Mouse (Mus musculus): ENCODE measurements around the gene Fev.

Fev gene

DNA sequence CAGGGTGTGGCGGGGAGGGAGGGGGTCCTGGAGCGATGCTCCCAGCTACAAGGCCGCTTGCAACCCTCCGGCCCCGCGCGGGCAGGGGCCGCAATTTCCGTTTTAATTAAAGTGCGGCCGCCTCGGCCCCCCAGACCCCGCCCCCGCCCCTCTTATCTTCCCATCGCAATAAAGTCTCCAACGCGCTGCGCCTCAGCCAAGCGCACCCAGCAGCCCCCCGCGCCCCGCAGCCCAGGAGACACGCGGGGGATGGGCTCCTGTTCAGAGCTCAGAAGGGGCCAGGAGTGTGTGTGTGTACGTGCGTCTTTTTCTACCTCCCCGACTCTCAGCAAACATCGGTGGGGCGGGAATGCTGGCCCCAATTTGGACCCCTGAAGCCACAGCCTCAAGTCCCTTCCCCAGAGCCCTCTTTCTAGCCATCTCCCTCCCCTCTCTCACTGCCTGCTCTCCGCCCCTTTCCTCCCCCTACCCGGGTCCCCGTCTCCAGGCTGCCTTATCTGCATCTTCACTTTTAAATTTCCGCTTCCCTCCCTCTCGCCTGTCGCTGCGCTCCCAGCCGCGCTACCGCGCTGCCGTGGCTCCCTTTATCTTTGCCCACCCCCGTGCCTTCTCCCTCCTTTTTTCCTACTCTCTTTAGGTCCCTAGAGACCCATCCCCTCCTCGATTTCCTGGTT is at the start of gene Fev:
TSS of gene Fev (minus strand) at position 51 of the 674 bp plus-strand sequence.
- no peak for DNase-seq (ENCODE audit: low read depth, low spot score)

DNA sequence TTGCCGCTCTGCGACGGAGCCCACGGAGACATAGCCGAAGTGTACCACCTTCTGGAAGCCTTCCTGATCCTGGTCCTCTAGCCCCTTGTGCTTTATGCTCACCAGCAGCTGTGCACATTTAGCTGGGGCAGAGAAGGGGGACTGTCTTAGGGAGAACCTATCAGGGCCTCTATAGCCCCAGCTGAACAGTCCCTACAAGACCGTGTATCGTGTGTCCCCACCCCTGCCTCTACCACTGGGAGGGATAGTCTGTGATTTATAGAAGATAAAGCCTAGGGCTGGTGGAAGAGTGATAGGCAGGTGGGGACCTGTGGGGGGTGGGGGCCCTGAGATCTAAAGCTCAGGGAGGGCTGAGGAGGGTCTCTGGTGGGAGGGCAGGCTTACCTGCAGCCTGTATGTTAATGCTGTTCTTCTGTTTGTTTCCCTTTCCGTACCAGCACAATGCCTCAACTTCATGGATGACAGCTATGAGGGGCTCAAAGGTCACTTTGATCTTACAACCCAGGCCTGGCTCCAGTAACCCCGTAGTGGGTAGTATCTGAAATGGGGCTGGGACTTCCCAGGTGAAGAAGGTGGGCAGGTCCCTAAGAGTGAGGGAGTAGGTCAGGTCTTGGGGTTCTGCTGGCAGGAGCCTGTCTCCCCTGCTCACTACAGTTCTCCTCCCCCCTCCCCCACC is 42.5 kb upstream of the Fev start:
- DNase-seq (ENCODE audit: low read depth, low spot score) = no peak

GRCm38 (mm10) chr1:74926721-74927120 is 41.5 kb upstream of the Fev start:
- peak; percentile 68 for DNase-seq (ENCODE audit: low read depth, low spot score)

GRCm38 (mm10) chr1:74924464-74924863 is 39.2 kb upstream of the Fev start:
- peak; percentile 24 for DNase-seq (ENCODE audit: low read depth, low spot score)

- no peak for DNase-seq (ENCODE audit: low read depth, low spot score)
These were observed 30.5 kb upstream of the Fev start for GRCm38 (mm10) chr1:74915706-74916105.

DNA sequence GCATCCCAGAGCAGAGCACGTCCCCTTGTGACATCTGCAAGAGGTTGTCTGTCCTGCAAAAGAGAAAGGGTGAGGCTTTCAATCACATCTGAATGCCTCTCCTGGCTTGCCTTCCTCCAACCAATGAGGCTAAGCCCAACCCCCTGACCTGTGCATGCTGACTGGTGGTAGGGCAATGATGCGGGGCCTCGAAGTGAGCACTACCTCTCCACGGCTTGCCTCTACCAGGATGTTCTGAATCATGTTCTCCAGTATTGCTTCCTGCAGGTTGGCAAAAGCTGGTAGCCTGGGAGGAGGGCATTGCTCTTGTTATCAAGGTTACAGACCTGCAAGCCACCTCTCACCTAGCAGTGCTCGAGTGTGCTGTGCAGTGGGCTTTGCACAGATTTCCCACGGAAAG is 17.0 kb upstream of the Fev start:
- no peak for DNase-seq (ENCODE audit: low read depth, low spot score)

- peak; percentile 58 for DNase-seq (ENCODE audit: low read depth, low spot score)
These were observed 16.5 kb upstream of the Fev start for GRCm38 (mm10) chr1:74901686-74902085.

DNA sequence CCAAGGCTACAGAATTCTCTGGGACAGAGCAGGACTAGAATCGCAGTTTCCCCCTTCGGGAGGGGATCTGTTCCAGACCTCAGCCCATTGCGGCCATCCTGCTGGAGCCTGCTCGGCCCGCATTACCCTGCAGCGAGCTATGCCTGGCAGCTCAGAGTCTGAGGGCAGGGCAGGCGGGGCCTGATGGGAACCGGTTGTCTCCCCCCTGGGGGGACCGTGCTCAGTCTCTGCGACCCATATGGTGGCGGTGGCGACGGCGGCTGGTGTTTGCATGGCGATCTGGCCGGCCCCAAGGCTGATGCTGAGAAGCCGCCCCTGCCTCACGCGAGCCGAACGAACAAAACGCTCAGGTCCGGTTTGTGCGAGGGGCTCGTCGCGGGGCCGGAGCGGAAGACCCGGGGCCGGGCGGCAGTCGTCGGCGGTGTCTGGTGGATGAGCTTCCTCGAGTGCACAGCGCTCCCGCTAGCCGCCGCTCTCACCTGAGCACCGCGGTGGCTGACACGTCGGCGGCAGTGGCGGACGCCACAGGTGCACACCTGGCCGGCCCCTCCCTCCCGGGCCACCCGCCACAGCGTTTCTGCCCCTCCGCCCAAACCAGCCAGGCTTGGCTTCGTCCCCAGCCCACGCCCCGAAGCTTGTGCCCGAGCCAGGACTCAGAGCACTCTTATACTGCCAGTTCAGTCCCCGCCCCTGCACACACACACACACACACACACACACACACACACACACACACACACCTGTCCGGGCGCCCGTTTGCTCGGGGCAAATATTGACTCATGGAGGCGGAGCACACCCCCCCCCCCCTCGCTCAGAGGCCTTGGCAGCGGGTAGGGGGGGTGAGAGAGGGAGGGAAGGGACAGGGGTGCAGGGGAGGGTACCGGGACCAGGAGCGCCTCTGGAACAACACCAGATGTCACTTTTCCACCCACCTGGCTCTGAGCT is 15.4 kb upstream of the Fev start:
- no peak for DNase-seq (ENCODE audit: low read depth, low spot score)

- no peak for DNase-seq (ENCODE audit: low read depth, low spot score)
These were observed 13.6 kb upstream of the Fev start for GRCm38 (mm10) chr1:74898656-74899431.

GRCm38 (mm10) chr1:74897976-74898375 is 12.8 kb upstream of the Fev start:
- DNase-seq (ENCODE audit: low read depth, low spot score) = no peak

GRCm38 (mm10) chr1:74894966-74895365 is 9.7 kb upstream of the Fev start:
- DNase-seq (ENCODE audit: low read depth, low spot score) = peak; percentile 76

DNA sequence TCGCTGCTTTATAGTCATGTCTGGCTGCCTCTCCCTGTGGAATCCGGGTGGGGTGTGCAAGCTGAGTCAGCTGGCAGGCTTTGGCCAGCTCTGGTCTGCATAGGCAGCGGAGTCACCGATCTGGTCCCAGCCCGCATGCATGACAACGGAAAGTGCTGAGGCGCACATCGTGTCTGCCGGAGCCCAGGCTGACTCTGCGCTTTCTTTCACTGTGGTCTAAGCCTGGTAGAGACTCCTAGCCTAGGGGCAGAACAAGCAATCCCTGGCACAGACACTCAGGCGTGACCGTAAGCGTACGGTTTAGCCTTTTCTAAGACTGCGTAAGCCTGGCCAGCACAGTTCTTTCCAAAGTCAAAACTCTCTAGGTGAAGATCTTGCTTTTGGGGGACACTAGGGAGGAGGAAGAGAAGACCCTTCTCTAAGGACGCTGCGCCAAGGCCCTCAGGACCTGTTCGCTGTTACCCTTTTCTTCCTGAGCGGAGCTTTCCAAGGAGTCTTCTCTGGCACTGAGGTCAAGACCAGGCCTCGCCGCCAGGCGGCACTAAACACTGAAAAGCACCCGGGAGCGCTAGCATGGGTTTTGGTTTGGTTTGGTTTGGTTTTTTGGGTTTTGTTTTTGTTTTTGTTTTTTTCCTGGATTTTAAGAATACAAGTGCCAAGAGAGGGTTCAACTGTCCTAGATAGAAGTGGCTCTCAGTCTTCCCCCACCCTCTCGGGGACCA is 8.1 kb upstream of the Fev start, which contains the start of gene Cryba2:
TSS of gene Cryba2 (minus strand) at position 10 of the 722 bp plus-strand sequence.
- DNase-seq (ENCODE audit: low read depth, low spot score) = peak; percentile 65

GRCm38 (mm10) chr1:74892351-74893133 is 7.3 kb upstream of the Fev start:
- no peak for DNase-seq (ENCODE audit: low read depth, low spot score)

- DNase-seq (ENCODE audit: low read depth, low spot score) = peak; percentile 29
These were observed 6.3 kb upstream of the Fev start for GRCm38 (mm10) chr1:74891513-74891912.

DNA sequence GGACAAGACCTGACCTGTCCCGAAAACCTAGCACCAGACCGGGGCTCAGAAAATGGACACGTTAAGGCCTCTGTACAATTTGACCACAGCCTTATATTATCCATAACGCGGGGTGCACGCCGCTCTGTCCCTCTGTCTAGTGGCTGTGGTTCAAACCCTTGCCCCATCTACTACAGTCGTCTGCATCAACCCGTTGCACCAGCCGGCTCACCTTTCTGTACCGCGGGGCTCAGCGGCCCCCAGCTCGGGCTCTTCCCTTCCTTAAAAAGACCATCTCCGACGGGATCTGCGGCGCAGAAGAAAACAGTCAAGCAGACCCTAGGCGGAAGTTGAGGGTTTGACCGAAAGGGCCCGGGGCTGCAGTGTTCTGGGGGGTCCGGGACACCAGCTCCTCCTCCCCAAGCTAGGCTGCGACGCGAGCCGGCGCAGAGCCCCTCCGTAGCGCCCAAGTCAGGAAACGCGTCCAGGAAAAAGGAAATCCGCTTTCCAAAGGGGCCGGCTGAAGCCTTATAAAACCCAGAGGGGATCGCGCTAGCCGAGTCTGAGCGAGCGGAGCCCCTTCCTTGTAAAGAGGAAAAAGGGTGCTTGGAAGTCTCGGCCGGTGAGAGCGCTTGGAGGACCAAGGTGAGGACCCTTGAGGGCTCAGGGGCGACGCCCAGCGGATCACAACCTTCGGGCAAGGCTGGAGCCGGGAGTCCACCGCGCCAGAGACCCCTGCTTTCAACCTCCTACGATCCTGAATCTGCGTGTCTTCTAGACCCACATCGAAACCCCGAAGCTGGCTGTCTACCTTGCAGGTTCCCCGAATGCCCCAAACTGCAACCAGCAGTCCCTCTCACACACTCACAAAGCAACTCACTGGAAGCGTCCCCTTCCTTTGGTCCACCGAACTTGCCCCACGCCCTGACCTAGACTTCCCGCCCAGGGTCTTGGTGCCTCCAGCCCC is 750 bp downstream of the Fev start:
- no peak for DNase-seq (ENCODE audit: low read depth, low spot score)

DNA sequence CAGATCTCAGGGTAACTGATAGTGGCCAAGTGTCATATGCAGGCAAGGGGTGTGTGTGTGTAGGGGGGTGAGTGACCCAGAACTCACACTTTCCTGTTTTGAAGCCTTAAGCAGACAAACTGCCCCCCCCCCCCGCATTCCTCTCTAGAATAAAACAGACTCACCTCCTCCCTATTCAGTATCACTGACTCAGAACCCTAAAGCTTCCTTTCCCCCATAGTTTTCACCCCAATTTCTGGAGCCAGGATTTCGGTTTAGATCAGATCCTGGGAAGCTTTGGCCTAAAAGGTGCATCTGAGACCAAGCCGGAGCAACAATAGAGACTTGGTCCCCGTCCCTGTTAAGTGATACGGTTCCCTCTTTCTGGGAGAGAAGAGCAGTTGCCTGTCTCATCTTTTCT is 1.8 kb downstream of the Fev start:
- DNase-seq (ENCODE audit: low read depth, low spot score) = no peak

GRCm38 (mm10) chr1:74882828-74883227 is 2.4 kb downstream of the Fev start:
- no peak for DNase-seq (ENCODE audit: low read depth, low spot score)

DNA sequence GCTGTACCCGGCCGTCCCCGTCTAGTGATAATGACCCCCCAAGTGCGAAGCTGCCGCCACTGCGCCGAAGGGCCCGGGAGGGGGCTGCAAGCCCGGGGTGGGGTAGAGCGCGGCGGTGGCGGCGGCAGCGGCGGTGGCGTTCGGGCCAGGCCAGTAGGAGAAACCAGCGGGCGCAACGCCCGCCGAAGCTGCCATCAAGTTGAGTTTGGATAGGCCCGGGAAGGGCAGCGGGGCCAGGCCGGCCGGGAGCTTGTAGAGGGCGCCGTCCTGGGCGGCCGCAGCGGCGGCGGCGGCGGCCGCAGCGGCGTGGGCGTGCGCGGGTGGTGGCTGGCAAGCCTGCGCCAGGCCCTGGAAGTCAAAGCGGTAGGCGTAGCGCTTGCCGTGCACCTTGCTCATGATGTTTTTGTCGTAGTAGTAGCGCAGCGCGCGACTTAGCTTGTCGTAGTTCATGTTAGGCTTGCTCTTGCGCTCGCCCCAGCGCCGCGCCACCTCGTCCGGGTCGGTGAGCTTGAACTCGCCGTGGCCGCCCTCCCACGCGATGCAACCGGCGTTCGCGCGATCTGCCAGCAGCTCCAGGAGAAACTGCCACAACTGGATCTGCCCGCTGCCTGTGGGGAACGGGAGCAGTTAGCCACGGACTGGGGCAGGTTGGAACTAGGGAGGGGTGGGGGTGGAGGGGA is 3.0 kb downstream of the Fev start:
- no peak for DNase-seq (ENCODE audit: low read depth, low spot score)
